Mouse (Mus musculus) retina, postnatal 7 days (tissue): Measurements from ENCODE around the gene Nmt1.

Experiments used
- DNase-seq: peaks from one replicate; pipeline ENCODE4 v3.0.0-alpha.2; 2012; ENCODE audit warnings: low read depth, low spot score

The Nmt1 gene

GRCm38 (mm10) chr11:103042828-103043227 is 14.8 kb downstream of the Nmt1 start:
- no peak for DNase-seq

GRCm38 (mm10) chr11:103043982-103044381 is 16.0 kb downstream of the Nmt1 start:
- no peak for DNase-seq

GRCm38 (mm10) chr11:103046286-103046685 is 18.3 kb downstream of the Nmt1 start:
- DNase-seq: no peak

- no peak for DNase-seq
Measured at GRCm38 (mm10) chr11:103049611-103050010, 21.6 kb downstream of the Nmt1 start.

GRCm38 (mm10) chr11:103050153-103050552 is 22.2 kb downstream of the Nmt1 start:
- DNase-seq: no peak

- DNase-seq: no peak
Measured at GRCm38 (mm10) chr11:103051249-103051691, 23.3 kb downstream of the Nmt1 start.

GRCm38 (mm10) chr11:103052078-103052477 is 24.1 kb downstream of the Nmt1 start:
- DNase-seq: no peak

GRCm38 (mm10) chr11:103053191-103054076 is 25.4 kb downstream of the Nmt1 start:
- no peak for DNase-seq

- DNase-seq: peak; percentile 62
Measured at GRCm38 (mm10) chr11:103054798-103055197, 26.8 kb downstream of the Nmt1 start.

- DNase-seq: no peak
Measured at GRCm38 (mm10) chr11:103056636-103057035, 28.6 kb downstream of the Nmt1 start.

- no peak for DNase-seq
Measured at GRCm38 (mm10) chr11:103058499-103059085, 30.6 kb downstream of the Nmt1 start.

- DNase-seq: no peak
Measured at GRCm38 (mm10) chr11:103066191-103067050, 38.4 kb downstream of the Nmt1 start.

- DNase-seq: no peak
Measured at GRCm38 (mm10) chr11:103067051-103067361, 39.0 kb downstream of the Nmt1 start.

- DNase-seq: no peak
Measured at GRCm38 (mm10) chr11:103067457-103068001, 39.5 kb downstream of the Nmt1 start.

GRCm38 (mm10) chr11:103068272-103068671 is 40.3 kb downstream of the Nmt1 start:
- no peak for DNase-seq

- no peak for DNase-seq
Measured at GRCm38 (mm10) chr11:103068884-103069283, 40.9 kb downstream of the Nmt1 start.

GRCm38 (mm10) chr11:103069731-103070130 is 41.7 kb downstream of the Nmt1 start:
- DNase-seq: no peak

- DNase-seq: no peak
Measured at GRCm38 (mm10) chr11:103070322-103070880, 42.4 kb downstream of the Nmt1 start.

- DNase-seq: no peak
Measured at GRCm38 (mm10) chr11:103073671-103074070, 45.7 kb downstream of the Nmt1 start.

- DNase-seq: no peak
Measured at GRCm38 (mm10) chr11:103074121-103074650, 46.2 kb downstream of the Nmt1 start.

GRCm38 (mm10) chr11:103074796-103075323 is 46.9 kb downstream of the Nmt1 start:
- DNase-seq: no peak
